Mouse (Mus musculus) lung, postnatal 0 days (tissue): ENCODE measurements around the gene Thg1l. TPM values are rescaled to one million over a fixed set of nuclear protein-coding genes. Genes with fewer than 3 reads are reported as not detected.

ENCODE experiments used
- ATAC-seq: fragments of 200-750 bp; cut with Nextera tagmentation; 2 replicates; pipeline ENCODE4 v1.8.0; 2017; ENCODE audit warnings: moderate library complexity
- DNase-seq: peaks from one replicate; pipeline ENCODE4 v3.0.0-alpha.2; 2016; ENCODE audit warnings: low spot score
- H3K27ac ChIP-seq: fragments of 300-500 bp; sonication (generic); 2 replicates; pipeline ENCODE4 v1.5.1; 2014; ENCODE audit warnings: antibody characterized with exemption, mild to moderate bottlenecking, low read length, mixed read lengths
- H3K27me3 ChIP-seq: fragments of 300-500 bp; sonication (generic); replicated peaks from 2 replicates; pipeline ENCODE4 v1.6.1; 2014; ENCODE audit warnings: low read length, mixed read lengths; ENCODE audit not compliant: insufficient read depth
- H3K36me3 ChIP-seq: fragments of 300-500 bp; sonication (generic); 2 replicates; pipeline ENCODE4 v1.6.1; 2014; ENCODE audit warnings: low read length, mixed read lengths; ENCODE audit not compliant: insufficient read depth
- H3K4me1 ChIP-seq: fragments of 300-500 bp; sonication (generic); 2 replicates; pipeline ENCODE4 v1.6.1; 2014; ENCODE audit warnings: antibody characterized with exemption, low read depth, low read length, mixed read lengths; ENCODE audit not compliant: insufficient read depth
- H3K4me2 ChIP-seq: fragments of 300-500 bp; sonication (generic); replicated peaks from 2 replicates; pipeline ENCODE4 v1.6.1; 2014; ENCODE audit warnings: low read depth, mild to moderate bottlenecking, low read length, moderate library complexity, mixed read lengths
- H3K4me3 ChIP-seq: fragments of 300-500 bp; sonication (generic); 2 replicates; pipeline ENCODE4 v1.5.1; 2014; ENCODE audit warnings: low read depth, low read length
- H3K9ac ChIP-seq: fragments of 300-500 bp; sonication (generic); replicated peaks from 2 replicates; pipeline ENCODE4 v1.6.1; 2014; ENCODE audit warnings: low read depth, mild to moderate bottlenecking
- H3K9me3 ChIP-seq: fragments of 300-500 bp; sonication (generic); 2 replicates; pipeline ENCODE4 v1.6.1; 2016; ENCODE audit warnings: low read length, mixed read lengths
- CTCF ChIP-seq: IDR thresholded peaks from 2 replicates; pipeline ENCODE4 v1.5.1; 2016; ENCODE audit warnings: antibody characterized with exemption, mild to moderate bottlenecking
- EP300 ChIP-seq: IDR thresholded peaks from 2 replicates; pipeline ENCODE4 v1.6.1; 2016; ENCODE audit warnings: antibody characterized with exemption, mild to moderate bottlenecking, control low read depth
- whole genome bisulfite sequencing: fragments of 180-500 bp; shearing (Covaris S2); extraction: QIAGEN DNeasy Blood & Tissue Kit; methylation state at CpG from one replicate; pipeline ENCODE4 v1.1.7; 2014; 5-methylcytosine and 5-hydroxymethylcytosine counted together
- polyA plus RNA-seq: library from polyadenylated mRNA; unstranded; fragments of >200 nt; fragmentation: Nextera tagmentation; extraction: Ambion mirVana; gene quantifications from 2 replicates; pipeline ENCODE4 v1.2.1, GENCODE M21; 2015

The Thg1l gene
- polyA plus RNA-seq, 1 experiment from 2014 or later, result 6.9 TPM

GRCm38 (mm10) chr11:45921026-45921425 lies 34.3 kb downstream of the Thg1l start:
- WGBS, result 54% methylated on average over 8 of the region's 8 CpGs
- no peaks in the 10 kb centered on the region for H3K36me3 ChIP-seq
- TF ChIP-seq EP300, result no peak
- no peak for TF ChIP-seq CTCF
- H3K4me3 ChIP-seq, result no peak overlapping the region
- no peak overlapping the region for H3K4me2 ChIP-seq
- H3K27me3 ChIP-seq, result no peaks in the 10 kb centered on the region
- H3K4me1 ChIP-seq, result no peaks in the 10 kb centered on the region
- no peak for DNase-seq
- H3K27ac ChIP-seq, result no peak overlapping the region
- no peak overlapping the region for H3K9ac ChIP-seq
- ATAC-seq, result no peak
- H3K9me3 ChIP-seq, result no peaks in the 10 kb centered on the region

- WGBS, result 79% methylated on average over 4 of the region's 4 CpGs
- Histone ChIP-seq H3K27ac (no peak overlapping the region), H3K9me3 (no peaks in the 10 kb centered on the region), H3K4me1 (no peaks in the 10 kb centered on the region), H3K27me3 (no peaks in the 10 kb centered on the region), H3K9ac (no peak overlapping the region), H3K36me3 (no peaks in the 10 kb centered on the region), H3K4me3 (no peak overlapping the region), H3K4me2 (no peak overlapping the region)
- DNase-seq, result no peak
- no peak for ATAC-seq
- TF ChIP-seq EP300 (no peak), CTCF (no peak)
Measured at GRCm38 (mm10) chr11:45918836-45919235, 36.5 kb downstream of the Thg1l start.

DNA sequence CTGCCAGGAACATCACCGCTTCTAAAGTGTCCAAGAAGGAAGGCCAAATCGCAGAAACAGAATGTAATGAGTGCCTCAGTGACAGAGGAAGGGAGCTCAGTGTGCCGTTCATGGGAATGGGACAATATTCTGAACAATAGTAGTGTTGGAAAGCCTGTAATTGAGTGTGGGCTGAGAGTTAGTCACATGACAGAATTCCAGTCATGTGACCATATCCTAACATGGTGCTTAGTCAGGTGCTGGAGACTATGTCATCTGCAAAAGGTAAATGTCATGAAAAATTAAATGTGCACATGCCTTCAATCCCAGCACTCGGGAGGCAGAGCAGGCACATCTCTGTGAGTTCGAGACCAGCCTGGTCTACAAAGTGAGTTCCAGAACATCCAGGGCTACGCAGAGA lies 37.3 kb downstream of the Thg1l start:
- Histone ChIP-seq H3K4me3 (no peak overlapping the region), H3K4me2 (no peak overlapping the region), H3K36me3 (no peaks in the 10 kb centered on the region), H3K4me1 (no peaks in the 10 kb centered on the region), H3K9ac (no peak overlapping the region), H3K27me3 (no peaks in the 10 kb centered on the region), H3K27ac (no peak overlapping the region), H3K9me3 (no peaks in the 10 kb centered on the region)
- DNase-seq, result no peak
- no peak for TF ChIP-seq CTCF
- no peak for TF ChIP-seq EP300
- no peak for ATAC-seq
- 96% methylated on average over 6 of the region's 6 CpGs for WGBS

DNA sequence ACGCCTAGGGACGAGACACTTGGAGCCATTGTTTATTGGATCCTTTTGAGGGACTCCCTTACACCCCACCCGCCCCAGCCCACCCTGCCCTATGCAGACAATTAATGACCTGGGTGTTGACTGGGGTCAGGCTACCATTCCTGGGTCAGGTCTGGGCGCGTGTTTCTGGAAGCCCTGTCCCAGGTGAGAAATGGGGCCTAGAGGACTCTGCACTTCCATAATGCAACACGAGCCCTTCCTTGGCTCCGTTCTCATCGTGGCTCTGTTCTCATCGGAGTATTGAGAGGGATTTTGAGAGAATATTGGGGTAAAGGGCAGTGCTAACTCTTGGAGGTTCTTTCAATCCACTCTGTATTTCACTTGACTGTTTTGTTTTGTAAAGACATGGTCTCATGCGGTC lies 39.1 kb downstream of the Thg1l start:
- Histone ChIP-seq H3K4me1 (no peaks in the 10 kb centered on the region), H3K27me3 (no peaks in the 10 kb centered on the region), H3K4me3 (no peak overlapping the region), H3K9me3 (no peaks in the 10 kb centered on the region), H3K4me2 (no peak overlapping the region), H3K27ac (no peak overlapping the region), H3K36me3 (no peaks in the 10 kb centered on the region; the same call in 1 of the 2 replicates), H3K9ac (no peak overlapping the region)
- WGBS, result 82% methylated on average over 10 of the region's 10 CpGs
- ATAC-seq (no peak), DNase-seq (no peak)
- TF ChIP-seq EP300, result no peak
- TF ChIP-seq CTCF, result no peak

- WGBS, result 95% methylated on average over 5 of the region's 5 CpGs
- Histone ChIP-seq H3K27me3 (no peaks in the 10 kb centered on the region), H3K36me3 (peaks cover 28% of the 10 kb centered on the region; the same call in 1 of the 2 replicates), H3K9me3 (no peaks in the 10 kb centered on the region), H3K9ac (no peak overlapping the region), H3K27ac (no peak overlapping the region), H3K4me1 (no peaks in the 10 kb centered on the region), H3K4me3 (no peak overlapping the region), H3K4me2 (no peak overlapping the region)
- ATAC-seq (no peak), DNase-seq (no peak)
- TF ChIP-seq CTCF (no peak), EP300 (no peak)
Measured at GRCm38 (mm10) chr11:45910701-45911100, 44.6 kb downstream of the Thg1l start.

- H3K4me2 ChIP-seq, result no peak overlapping the region
- DNase-seq (no peak), ATAC-seq (no peak)
- H3K9me3 ChIP-seq, result no peaks in the 10 kb centered on the region
- TF ChIP-seq CTCF (no peak), EP300 (no peak)
- no peak overlapping the region for H3K27ac ChIP-seq
- H3K4me1 ChIP-seq, result no peaks in the 10 kb centered on the region
- no peak overlapping the region for H3K4me3 ChIP-seq
- H3K36me3 ChIP-seq, result peaks cover 28% of the 10 kb centered on the region; the same call in 1 of the 2 replicates
- no peaks in the 10 kb centered on the region for H3K27me3 ChIP-seq
- WGBS, result 97% methylated on average over 7 of the region's 7 CpGs
- no peak overlapping the region for H3K9ac ChIP-seq
Measured at GRCm38 (mm10) chr11:45908894-45909293, 46.4 kb downstream of the Thg1l start.

DNA sequence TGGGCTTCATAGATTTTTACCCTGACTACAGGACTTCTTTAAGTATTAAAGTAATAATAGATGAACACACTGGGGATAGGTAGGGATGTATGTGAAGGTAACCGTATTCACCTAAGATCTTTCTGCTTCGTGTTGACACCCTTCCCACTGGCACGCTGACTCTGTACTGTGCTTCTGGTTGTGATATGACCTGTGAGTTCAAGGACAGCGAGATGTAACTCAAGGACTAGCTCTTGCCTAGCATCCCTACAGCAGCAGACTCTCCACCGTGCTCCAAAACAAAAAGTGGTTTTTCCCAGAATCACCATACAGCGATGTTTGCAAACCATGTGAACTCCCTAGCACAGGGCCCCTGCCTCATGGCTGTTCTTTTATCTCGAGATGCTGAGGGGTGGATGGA lies 47.2 kb downstream of the Thg1l start:
- Histone ChIP-seq H3K9me3 (no peaks in the 10 kb centered on the region), H3K4me2 (no peak overlapping the region), H3K27ac (no peak overlapping the region), H3K9ac (no peak overlapping the region), H3K4me3 (no peak overlapping the region), H3K4me1 (no peaks in the 10 kb centered on the region), H3K36me3 (peaks cover 36% of the 10 kb centered on the region; the same call in 1 of the 2 replicates), H3K27me3 (no peaks in the 10 kb centered on the region)
- no peak for ATAC-seq
- no peak for DNase-seq
- no peak for TF ChIP-seq EP300
- no peak for TF ChIP-seq CTCF
- WGBS, result 90% methylated on average over 7 of the region's 7 CpGs
